Mouse (Mus musculus) spleen, postnatal 36 days (tissue): ENCODE data around the gene Sept9.

Experiments used
- DNase-seq, 2 experiments: peaks; one replicate each; pipeline ENCODE4 v3.0.0; 2022; ENCODE audit warnings: low spot score in 2 of 2, mixed read lengths in 1 of 2

The Sept9 gene

GRCm38 (mm10) chr11:117245846-117246245, 46.4 kb downstream of the Sept9 start:
- no peak for DNase-seq

GRCm38 (mm10) chr11:117246286-117246685, 46.8 kb downstream of the Sept9 start:
- DNase-seq = no peak

DNA sequence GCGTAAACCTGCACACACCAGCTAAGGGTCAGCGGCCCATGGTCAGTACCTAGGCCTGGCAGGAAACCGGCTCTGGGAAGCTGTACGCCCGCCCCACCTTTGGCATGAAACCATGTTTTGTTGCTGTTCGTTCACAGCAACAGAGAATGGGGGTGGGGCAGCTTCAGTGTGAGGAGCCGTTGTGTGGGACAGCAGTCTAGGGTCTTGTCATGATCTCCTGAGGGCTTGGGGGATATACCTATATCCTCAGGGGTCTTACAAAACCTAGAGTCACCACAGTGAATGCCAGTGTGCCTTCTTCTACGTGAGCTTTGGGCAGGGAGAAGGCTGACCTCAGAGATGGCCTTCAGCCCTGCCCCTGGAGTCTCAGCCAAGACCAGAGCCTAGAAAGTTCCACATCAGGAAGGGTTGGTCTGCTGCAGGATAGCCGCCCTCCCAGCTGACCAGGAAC, 47.5 kb downstream of the Sept9 start:
- DNase-seq = no peak

DNA sequence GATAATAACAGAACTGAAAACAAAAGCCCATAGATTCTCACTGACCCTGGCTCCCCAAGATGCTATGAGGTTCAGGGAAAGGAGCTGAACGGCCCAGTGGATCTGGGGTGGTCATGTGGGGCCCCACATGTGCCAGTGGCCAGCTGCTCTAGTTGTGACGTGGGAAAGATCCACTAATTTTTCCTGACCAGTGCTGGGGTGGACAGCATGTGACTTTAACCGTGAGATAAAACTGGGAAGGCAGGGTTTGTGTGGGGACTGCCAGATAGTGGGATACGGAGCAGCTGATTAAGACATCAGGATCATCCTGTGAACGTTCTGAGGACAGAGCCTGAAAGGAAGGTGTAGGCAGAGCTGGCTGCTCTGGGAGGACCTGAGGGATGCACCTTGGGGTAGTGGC, 48.1 kb downstream of the Sept9 start:
- DNase-seq = no peak

GRCm38 (mm10) chr11:117248734-117249248, 49.3 kb downstream of the Sept9 start:
- no peak for DNase-seq

DNA sequence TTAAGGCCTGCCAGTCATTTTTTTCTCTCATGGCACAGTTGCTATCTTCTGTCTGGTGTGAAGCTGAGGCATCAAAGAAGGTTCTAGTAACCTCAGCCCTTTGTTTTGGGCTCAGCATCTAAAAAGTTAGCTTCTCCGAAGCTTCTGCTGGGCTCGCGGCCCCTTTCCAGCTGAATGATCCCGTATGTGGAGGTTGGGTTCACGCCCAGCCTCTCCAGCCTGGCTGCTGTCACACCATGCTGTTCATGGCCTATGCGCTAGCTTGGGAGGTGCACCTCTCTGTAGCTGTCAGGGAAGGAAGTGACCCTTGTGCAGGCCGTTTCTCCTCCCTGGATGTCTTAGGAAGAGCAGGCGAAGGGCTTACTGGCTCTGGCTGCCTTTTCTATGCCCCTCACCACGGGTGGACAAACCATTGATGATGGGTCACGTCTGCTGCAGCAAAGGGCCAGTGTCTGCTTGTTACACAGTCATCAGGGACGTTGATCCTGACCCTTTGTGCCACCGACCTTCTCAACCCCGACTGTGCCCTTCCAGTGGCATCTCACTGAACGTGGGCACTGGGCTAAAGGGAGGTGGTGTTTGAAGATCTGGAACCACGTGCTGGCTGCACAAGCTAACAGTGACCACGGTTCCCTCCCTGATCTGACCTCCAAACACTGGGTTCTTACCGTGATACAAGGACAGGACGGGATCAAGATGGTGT, 50.0 kb downstream of the Sept9 start:
- DNase-seq = no peak

DNA sequence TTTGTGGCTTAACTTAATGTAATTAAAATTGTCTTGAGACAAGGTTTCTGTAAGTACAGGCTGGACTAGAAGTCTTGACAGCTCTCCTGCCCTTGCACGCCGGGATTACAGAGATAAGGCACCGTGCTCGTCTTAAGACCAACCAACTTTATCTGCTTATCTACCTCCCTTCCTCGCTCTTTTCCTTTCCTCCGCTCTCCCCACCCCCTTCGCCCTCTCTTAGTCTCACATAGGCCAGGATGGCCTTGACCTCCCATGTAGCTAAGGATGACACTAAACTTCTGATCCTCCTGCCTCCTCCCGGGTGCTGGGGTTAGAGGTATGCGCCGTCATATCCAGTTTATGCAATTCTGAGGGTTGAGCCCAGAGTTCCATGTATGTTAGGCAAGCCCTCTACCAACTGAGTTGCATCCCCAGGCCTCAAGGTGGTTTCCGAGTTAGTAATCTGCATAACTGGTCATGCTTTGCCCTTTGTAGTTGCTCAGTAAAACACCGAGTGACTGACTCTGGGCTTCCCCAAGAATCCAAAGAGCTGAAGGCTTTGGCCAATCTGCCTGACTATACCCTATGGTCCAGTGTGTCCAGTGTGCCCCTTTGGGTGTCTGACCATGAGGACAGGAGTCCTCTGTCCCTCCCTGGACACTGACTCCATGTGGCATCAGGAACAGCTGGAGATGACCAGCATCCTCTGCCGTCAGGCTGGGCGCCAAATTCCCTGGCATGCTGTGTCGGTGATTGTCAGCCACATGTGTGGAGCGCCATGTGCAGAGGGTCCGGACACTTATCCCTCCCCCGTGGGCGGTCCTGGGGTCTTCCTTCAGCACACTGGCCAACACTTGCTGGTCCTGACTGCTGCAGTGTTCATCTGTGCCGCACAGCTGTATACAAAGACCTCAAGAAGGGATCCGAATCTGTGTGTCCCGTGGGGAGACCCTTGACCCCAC, 50.8 kb downstream of the Sept9 start:
- DNase-seq = no peak

DNA sequence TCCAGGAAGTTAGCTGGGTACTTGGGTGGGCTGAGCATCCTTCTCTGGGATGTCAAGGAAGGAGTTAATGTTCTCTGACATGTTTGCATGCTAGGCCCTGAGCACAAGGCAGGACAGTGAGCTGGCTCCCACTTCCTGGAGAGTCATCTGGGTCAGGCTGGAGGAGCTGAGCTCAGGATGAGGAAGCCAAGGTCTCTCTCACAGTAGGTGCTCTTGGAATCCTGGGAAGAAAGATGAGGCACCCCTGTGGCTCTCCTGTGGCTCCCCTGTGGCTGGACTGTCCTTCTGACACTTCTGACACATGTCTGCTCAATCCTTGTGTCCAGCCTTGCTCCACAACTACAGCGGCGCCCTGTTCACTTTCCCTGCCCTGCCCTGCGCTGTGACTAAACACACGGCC, 52.3 kb downstream of the Sept9 start:
- no peak for DNase-seq

DNA sequence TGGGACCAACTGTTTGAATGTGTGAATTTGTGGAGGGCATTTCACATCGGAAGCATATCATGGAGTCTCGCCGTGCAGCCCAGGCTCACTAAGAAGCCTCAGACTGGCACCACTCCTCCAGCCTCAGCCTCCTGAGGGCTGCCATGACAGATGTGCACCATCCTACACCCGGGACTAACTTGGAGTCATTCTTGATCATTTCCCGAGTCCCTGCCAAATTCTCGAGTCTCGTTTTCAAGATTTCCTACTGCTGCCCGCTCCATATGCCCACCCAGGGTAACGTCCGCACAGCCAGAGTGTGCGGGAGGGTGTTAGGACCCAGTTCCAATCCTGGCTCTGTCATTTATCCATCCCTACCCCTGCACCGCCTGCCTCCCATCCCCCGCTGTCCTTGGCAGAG, 53.4 kb downstream of the Sept9 start:
- DNase-seq = no peak

DNA sequence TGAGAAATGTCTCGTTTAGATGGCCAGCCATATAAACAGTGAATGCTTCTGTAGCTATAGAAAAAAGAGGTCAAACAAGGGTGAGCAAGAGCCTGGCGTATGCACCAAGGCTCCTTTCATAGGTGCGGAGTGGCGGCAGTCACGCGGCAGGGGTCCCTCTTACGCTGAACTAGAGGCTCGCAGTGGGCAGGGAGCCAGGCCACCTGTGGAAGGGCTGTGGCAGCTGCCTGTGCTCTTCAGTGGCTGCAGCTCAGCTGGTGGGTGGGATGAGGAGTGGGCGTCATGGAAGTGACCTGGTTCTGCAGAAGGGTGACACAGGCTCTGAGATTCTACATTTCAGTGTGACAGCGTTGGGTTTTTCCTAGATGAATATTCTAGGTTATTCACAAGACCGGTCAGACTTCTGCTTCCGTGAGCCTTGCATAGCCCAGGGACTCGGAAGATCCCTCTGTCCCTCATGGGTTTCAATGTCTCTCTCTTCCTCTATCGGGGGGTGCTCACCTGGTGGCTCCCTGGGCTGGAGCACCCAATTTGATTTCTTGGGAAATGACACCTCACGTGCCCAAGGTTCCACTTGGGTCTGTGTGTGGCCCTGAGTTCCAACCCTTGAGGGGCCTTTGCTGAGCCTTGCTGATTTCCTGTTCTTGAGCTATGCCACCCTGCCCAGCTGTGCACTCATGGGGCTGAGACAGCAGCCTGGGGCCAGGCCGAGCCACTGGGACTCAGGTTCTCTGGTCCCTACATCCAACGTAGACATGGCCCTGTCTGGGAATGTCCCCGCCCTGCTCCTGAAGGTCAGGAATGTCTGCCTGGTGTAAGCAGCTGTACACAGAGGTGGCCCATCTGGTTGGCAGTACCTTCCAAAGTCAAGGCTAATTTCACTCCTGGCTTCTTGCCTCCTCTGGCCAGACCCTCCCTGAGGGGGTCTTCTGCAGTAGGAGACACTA, 55.0 kb downstream of the Sept9 start:
- DNase-seq = no peak

GRCm38 (mm10) chr11:117255108-117255489, 55.6 kb downstream of the Sept9 start:
- DNase-seq = no peak

- DNase-seq = no peak
These were observed 56.6 kb downstream of the Sept9 start for GRCm38 (mm10) chr11:117256088-117256487.

- DNase-seq = no peak
These were observed 57.4 kb downstream of the Sept9 start for GRCm38 (mm10) chr11:117256840-117257239.

DNA sequence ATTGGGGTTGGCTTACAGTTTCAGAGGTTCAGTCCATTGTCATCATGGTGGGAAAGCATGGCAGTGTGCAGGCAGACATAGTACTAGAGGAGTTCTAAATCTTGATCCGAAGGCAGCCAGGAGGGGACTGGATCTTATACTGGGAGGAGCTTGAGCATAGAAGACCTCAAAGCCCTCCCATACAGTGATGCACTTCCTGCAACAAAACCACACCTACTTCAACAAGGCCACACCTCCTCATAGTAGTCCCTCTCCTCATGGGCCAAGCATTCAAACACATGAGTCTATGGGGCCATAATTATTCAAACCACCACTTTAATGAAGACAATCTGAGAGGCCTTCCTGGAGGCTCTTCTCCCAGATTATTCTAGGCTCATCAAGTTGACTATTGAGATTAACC, 57.8 kb downstream of the Sept9 start:
- no peak for DNase-seq

- no peak for DNase-seq
These were observed 58.4 kb downstream of the Sept9 start for GRCm38 (mm10) chr11:117257842-117258241.

DNA sequence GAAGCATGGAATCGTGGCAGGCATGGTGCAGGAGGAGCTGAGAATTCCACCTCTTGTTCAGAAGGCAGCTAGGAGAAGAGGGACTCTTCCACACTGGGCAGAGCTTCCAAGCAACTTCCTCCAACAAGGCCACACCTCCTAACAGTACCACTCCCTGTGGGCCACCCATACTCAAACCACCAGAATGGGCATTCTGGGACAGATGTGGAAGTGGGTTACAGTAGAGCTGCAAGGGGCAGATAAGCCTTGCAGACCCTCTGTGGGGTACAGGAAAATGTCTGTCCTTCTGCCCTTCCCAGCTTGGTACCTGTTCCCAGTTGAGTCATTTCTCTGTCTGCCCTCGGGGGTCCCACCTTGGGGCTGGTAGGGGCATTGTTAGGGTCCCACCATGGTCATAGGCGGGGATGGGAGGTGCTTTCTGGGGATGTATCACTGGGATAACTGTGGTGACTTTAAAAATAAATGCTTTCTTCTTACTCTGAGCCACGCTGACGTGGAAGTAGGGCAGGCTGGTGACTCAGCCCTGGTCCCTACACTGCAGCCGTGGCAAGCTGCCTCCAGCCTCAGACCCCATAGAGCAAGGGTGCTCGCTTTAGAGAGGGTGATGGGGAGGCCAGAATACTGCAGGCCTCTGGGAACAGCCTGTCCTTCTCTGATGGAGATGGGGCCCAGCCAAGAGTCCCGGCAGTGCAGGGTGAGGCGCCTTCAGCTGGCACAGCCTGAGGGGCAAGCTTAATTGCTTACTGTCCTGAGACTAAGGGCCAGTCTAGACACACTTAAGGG, 59.9 kb downstream of the Sept9 start:
- no peak for DNase-seq

GRCm38 (mm10) chr11:117260631-117261030, 61.2 kb downstream of the Sept9 start:
- no peak for DNase-seq

GRCm38 (mm10) chr11:117263096-117263808, 63.8 kb downstream of the Sept9 start:
- DNase-seq = no peak

- no peak for DNase-seq
These were observed 64.9 kb downstream of the Sept9 start for GRCm38 (mm10) chr11:117264162-117265021.
